Mouse (Mus musculus) CD4-positive, CD25-positive, alpha-beta regulatory T cell, adult 9 weeks (primary cell): Measurements from ENCODE around the gene Mettl2. TPM values are rescaled to one million over a fixed set of nuclear protein-coding genes. Genes with fewer than 3 reads are reported as not detected.

ENCODE experiments used
- polyA plus RNA-seq: library from polyadenylated mRNA; unstranded; fragments of 100-300 nt; shearing (Covaris generic); gene quantifications from one replicate; pipeline ENCODE4 v1.2.1, GENCODE M21; 2017

Gene Mettl2
- 28.9 TPM for polyA plus RNA-seq

GRCm38 (mm10) chr11:105125735-105126519 lies at the start of gene Mettl2:
Mettl2 (plus strand) TSS chr11:105126425.

GRCm38 (mm10) chr11:105146593-105146992 lies 20.4 kb downstream of the Mettl2 start, which contains the start of gene Gm10842:
Gm10842 (plus strand) TSS chr11:105146893.

GRCm38 (mm10) chr11:105178516-105178915 lies 52.3 kb downstream of the Mettl2 start, which contains the start of gene Tlk2:
Tlk2 (plus strand) TSS chr11:105178807.

Other genes with a start within 250 kb of the Mettl2 start
- gene Efcab3, start 62.8 kb upstream of the Mettl2 start, polyA plus RNA-seq: not detected
- gene Gm10842, start 20.5 kb downstream of the Mettl2 start, polyA plus RNA-seq: not detected
- gene Tlk2, start 52.4 kb downstream of the Mettl2 start, polyA plus RNA-seq: 15.5 TPM
- not detected for gene Mrc2, start 166.2 kb downstream of the Mettl2 start, polyA plus RNA-seq